Mouse (Mus musculus) lung, adult 2 months (tissue): ENCODE measurements at regions not wholly inside any gene's neighbourhood (a gene's known extent, or its start where the extent isn't known, plus 50 kb on each side); places are given as distances from the start of the nearest gene placed in this dataset.

Source experiments
- CTCF ChIP-seq: fragments of 200-500 bp; IDR thresholded peaks from 2 replicates; pipeline ENCODE4 v1.5.1; 2011; ENCODE audit warnings: mild to moderate bottlenecking, low read length, control low read depth; ENCODE audit not compliant: insufficient read depth
- POLR2A ChIP-seq: fragments of 200-500 bp; IDR thresholded peaks from 2 replicates; pipeline ENCODE4 v1.6.1; 2011; ENCODE audit warnings: low read depth, mild to moderate bottlenecking, control low read depth, low read length, borderline replicate concordance; ENCODE audit errors: extremely low read depth

- TF ChIP-seq CTCF, result no peak
- no peak for TF ChIP-seq POLR2A
These were observed 103.0 kb downstream of the Nab1 start for GRCm38 (mm10) chr1:52397460-52397859.
